Mouse (Mus musculus) MEL (cell line): ENCODE data around the gene Nfe2l3.

ENCODE experiments used
- CTCF ChIP-seq, 3 experiments: IDR thresholded peaks in 2 of 3; conservative IDR thresholded peaks in 1 of 3; 2 replicates each; pipeline ENCODE4 v1.5.1; 2011 to 2012; ENCODE audit warnings: low read length in 3 of 3, low read depth in 2 of 3, mild to moderate bottlenecking in 2 of 3, improper control_type of control experiment in 1 of 3, inconsistent platforms in 1 of 3, mixed read lengths in 1 of 3, moderate library complexity in 1 of 3; ENCODE audit not compliant: control insufficient read depth in 1 of 3, insufficient read depth in 1 of 3, poor library complexity in 1 of 3, severe bottlenecking in 1 of 3
- EP300 ChIP-seq, 2 experiments: IDR thresholded peaks; 2 replicates each; pipeline ENCODE4 v1.6.1; 2011; ENCODE audit warnings: improper control_type of control experiment in 2 of 2, low read length in 2 of 2, low read depth in 1 of 2, mild to moderate bottlenecking in 1 of 2

GRCm38 (mm10) chr6:51432535-51433397 lies at the start of gene Nfe2l3:
- TF ChIP-seq EP300 (IDR thresholded peaks at IDR 0.05; ENCODE audit: low read depth in 1 of 2, low read length in 2 of 2) (no peak), CTCF (IDR thresholded peaks at IDR 0.05 in 2 of 3, conservative IDR thresholded peaks at IDR 0.05 in 1 of 3; ENCODE audit: control insufficient read depth in 1 of 3, insufficient read depth in 1 of 3, low read depth in 2 of 3, low read length in 3 of 3, poor library complexity in 1 of 3, severe bottlenecking in 1 of 3) (no peak)
